Mouse (Mus musculus) forebrain, embryonic 14.5 days (tissue): ENCODE data around the gene Pik3r2. TPM values are rescaled to one million over a fixed set of nuclear protein-coding genes. Genes with fewer than 3 reads are reported as not detected.

Experiments
- ATAC-seq: fragments of 200-750 bp; cut with Nextera tagmentation; 2 replicates; pipeline ENCODE4 v1.8.0; 2017; ENCODE audit warnings: mild to moderate bottlenecking, moderate library complexity
- DNase-seq: peaks from one replicate; pipeline ENCODE4 v3.0.0-alpha.2; 2015; ENCODE audit warnings: low spot score
- H3K27ac ChIP-seq: fragments of 300-500 bp; sonication (generic); 2 replicates; pipeline ENCODE4 v1.5.1; 2014; ENCODE audit warnings: low read depth, mild to moderate bottlenecking, control low read depth, low read length, moderate library complexity
- H3K27me3 ChIP-seq: fragments of 300-500 bp; sonication (generic); replicated peaks from 2 replicates; pipeline ENCODE4 v1.6.1; 2014; ENCODE audit warnings: low read length, control low read depth, mixed read lengths; ENCODE audit not compliant: control insufficient read depth, insufficient read depth
- H3K36me3 ChIP-seq: fragments of 300-500 bp; sonication (generic); 2 replicates; pipeline ENCODE4 v1.6.1; 2014; ENCODE audit warnings: low read length, control low read depth; ENCODE audit not compliant: control insufficient read depth, insufficient read depth
- H3K4me1 ChIP-seq: fragments of 300-500 bp; sonication (generic); 2 replicates; pipeline ENCODE4 v1.6.1; 2014; ENCODE audit warnings: antibody characterized with exemption, low read length, control low read depth; ENCODE audit not compliant: control insufficient read depth, insufficient read depth
- H3K4me2 ChIP-seq: fragments of 300-500 bp; sonication (generic); 2 replicates; pipeline ENCODE4 v1.6.1; 2014; ENCODE audit warnings: mild to moderate bottlenecking, control low read depth, low read length
- H3K4me3 ChIP-seq: fragments of 300-500 bp; sonication (generic); 2 replicates; pipeline ENCODE4 v1.5.1; 2014; ENCODE audit warnings: low read depth, low read length, control low read depth
- H3K9ac ChIP-seq: fragments of 300-500 bp; sonication (generic); 2 replicates; pipeline ENCODE4 v1.6.1; 2014; ENCODE audit warnings: mild to moderate bottlenecking, low read length, control low read depth, moderate library complexity
- H3K9me3 ChIP-seq: fragments of 300-500 bp; sonication (generic); replicated peaks from 2 replicates; pipeline ENCODE4 v1.6.1; 2016; ENCODE audit warnings: low read length, control low read depth, mixed read lengths; ENCODE audit not compliant: control insufficient read depth
- WGBS: fragments of 180-500 bp; shearing (Covaris S2); extraction: QIAGEN DNeasy Blood & Tissue Kit; methylation state at CpG from one replicate; pipeline ENCODE4 v1.1.7; 2014; 5-methylcytosine and 5-hydroxymethylcytosine counted together
- polyA plus RNA-seq: library from polyadenylated mRNA; unstranded; fragments of >200 nt; fragmentation: Nextera tagmentation; extraction: Ambion mirVana; gene quantifications from 2 replicates; pipeline ENCODE4 v1.2.1, GENCODE M21; 2014

Pik3r2 gene
- polyA plus RNA-seq, 1 experiment from 2014 or later, result 57.9 TPM

GRCm38 (mm10) chr8:70729808-70730475 lies 46.6 kb downstream of the Pik3r2 start:
- Histone ChIP-seq H3K4me3 (no peak overlapping the region), H3K4me1 (no peaks in the 10 kb centered on the region), H3K36me3 (no peaks in the 10 kb centered on the region), H3K27me3 (peaks cover 21% of the 10 kb centered on the region), H3K27ac (no peak overlapping the region), H3K4me2 (peak overlapping the region; percentile 25; the same call in 1 of the 2 replicates), H3K9me3 (no peaks in the 10 kb centered on the region), H3K9ac (peak overlapping the region; percentile 37; the same call in 1 of the 2 replicates)
- WGBS, result 3% methylated on average over 34 of the region's 34 CpGs
- DNase-seq, result no peak
- no peak for ATAC-seq

GRCm38 (mm10) chr8:70726721-70727120 lies 49.8 kb downstream of the Pik3r2 start:
- Histone ChIP-seq H3K9ac (no peak overlapping the region), H3K27me3 (peaks cover 21% of the 10 kb centered on the region)

GRCm38 (mm10) chr8:70725792-70726447 lies 50.6 kb downstream of the Pik3r2 start:
- ATAC-seq (no peak), DNase-seq (no peak)
- Histone ChIP-seq H3K9ac (no peak overlapping the region), H3K4me3 (no peak overlapping the region), H3K4me2 (no peak overlapping the region), H3K27ac (no peak overlapping the region), H3K27me3 (peaks cover 21% of the 10 kb centered on the region), H3K36me3 (no peaks in the 10 kb centered on the region), H3K4me1 (no peaks in the 10 kb centered on the region), H3K9me3 (no peaks in the 10 kb centered on the region)
- WGBS, result 25% methylated on average over 14 of the region's 14 CpGs

More at GRCm38 (mm10) chr8:70726721-70727120, 49.8 kb downstream of the Pik3r2 start:
- WGBS, result 38% methylated on average over 11 of the region's 11 CpGs
- Histone ChIP-seq H3K4me3 (no peak overlapping the region), H3K4me1 (no peaks in the 10 kb centered on the region), H3K9me3 (no peaks in the 10 kb centered on the region), H3K36me3 (no peaks in the 10 kb centered on the region), H3K4me2 (no peak overlapping the region), H3K27ac (no peak overlapping the region)
- no peak for DNase-seq
- no peak for ATAC-seq

- 77% methylated on average over 12 of the region's 12 CpGs for WGBS
- ATAC-seq, result no peak
Measured at GRCm38 (mm10) chr8:70724216-70724615, 52.3 kb downstream of the Pik3r2 start.

GRCm38 (mm10) chr8:70723486-70724210 lies 52.9 kb downstream of the Pik3r2 start, which contains the start of gene Pde4c:
Gene Pde4c (plus strand): TSS chr8:70723720.
- WGBS, result 72% methylated on average over 7 of the region's 7 CpGs
- DNase-seq (no peak), ATAC-seq (no peak)
- Histone ChIP-seq H3K27ac (no peak within 1 kb of the TSS), H3K9me3 (no peaks in the 10 kb centered on the region), H3K9ac (no peak within 1 kb of the TSS), H3K4me2 (no peak within 1 kb of the TSS), H3K36me3 (no peaks in the 10 kb centered on the region), H3K27me3 (peaks cover 10% of the 10 kb centered on the region; the same call in 1 of the 2 replicates), H3K4me3 (no peak within 1 kb of the TSS), H3K4me1 (no peaks in the 10 kb centered on the region)

More at GRCm38 (mm10) chr8:70724216-70724615, 52.3 kb downstream of the Pik3r2 start:
- no peak overlapping the region for H3K4me3 ChIP-seq
- H3K4me2 ChIP-seq, result no peak overlapping the region
- DNase-seq, result no peak
- no peaks in the 10 kb centered on the region for H3K36me3 ChIP-seq
- no peaks in the 10 kb centered on the region for H3K9me3 ChIP-seq
- peaks cover 10% of the 10 kb centered on the region; the same call in 1 of the 2 replicates for H3K27me3 ChIP-seq
- no peak overlapping the region for H3K9ac ChIP-seq
- no peak overlapping the region for H3K27ac ChIP-seq
- no peaks in the 10 kb centered on the region for H3K4me1 ChIP-seq

GRCm38 (mm10) chr8:70721601-70722000 lies 54.9 kb downstream of the Pik3r2 start:
- no peak overlapping the region for H3K4me3 ChIP-seq
- no peaks in the 10 kb centered on the region for H3K36me3 ChIP-seq
- no peak overlapping the region; the same call in 1 of the 2 replicates for H3K9ac ChIP-seq
- 85% methylated on average over 8 of the region's 8 CpGs for WGBS
- ATAC-seq (no peak), DNase-seq (no peak)
- 0 out of 2 replicates have a peak, but pooled peaks cover 3% of the 10 kb centered on the region for H3K27me3 ChIP-seq
- no peaks in the 10 kb centered on the region for H3K9me3 ChIP-seq
- no peak overlapping the region for H3K4me2 ChIP-seq
- no peaks in the 10 kb centered on the region for H3K4me1 ChIP-seq
- H3K27ac ChIP-seq, result no peak overlapping the region

GRCm38 (mm10) chr8:70720739-70721138 lies 55.8 kb downstream of the Pik3r2 start:
- no peak overlapping the region for H3K9ac ChIP-seq
- ATAC-seq (0 out of 2 replicates have a peak, but pooled peaks have one; percentile 60), DNase-seq (peak; percentile 83)
- no peaks in the 10 kb centered on the region for H3K27me3 ChIP-seq
- no peaks in the 10 kb centered on the region for H3K9me3 ChIP-seq
- 3% methylated on average over 3 of the region's 3 CpGs for WGBS
- no peak overlapping the region for H3K4me2 ChIP-seq
- H3K4me1 ChIP-seq, result no peaks in the 10 kb centered on the region
- no peak overlapping the region for H3K27ac ChIP-seq
- no peaks in the 10 kb centered on the region for H3K36me3 ChIP-seq
- H3K4me3 ChIP-seq, result no peak overlapping the region

GRCm38 (mm10) chr8:70719796-70720270 lies 56.7 kb downstream of the Pik3r2 start:
- DNase-seq (no peak), ATAC-seq (no peak)
- Histone ChIP-seq H3K27ac (no peak overlapping the region), H3K9ac (no peak overlapping the region), H3K36me3 (no peaks in the 10 kb centered on the region), H3K4me1 (no peaks in the 10 kb centered on the region), H3K9me3 (no peaks in the 10 kb centered on the region), H3K4me2 (no peak overlapping the region), H3K27me3 (no peaks in the 10 kb centered on the region), H3K4me3 (no peak overlapping the region)
- 70% methylated on average over 9 of the region's 9 CpGs for WGBS
